Mouse (Mus musculus): Measurements from ENCODE around the gene Tet3. TPM values are rescaled to one million over a fixed set of nuclear protein-coding genes. Genes with fewer than 3 reads are reported as not detected.

Tet3 gene
- total RNA-seq, 2 experiments from 2014 or later = 22.2 to 29.7 TPM

- no peak for DNase-seq
Measured at GRCm38 (mm10) chr6:83478628-83479027, 19.7 kb upstream of the Tet3 start.

GRCm38 (mm10) chr6:83478217-83478616 is 19.3 kb upstream of the Tet3 start:
- no peak for DNase-seq

DNA sequence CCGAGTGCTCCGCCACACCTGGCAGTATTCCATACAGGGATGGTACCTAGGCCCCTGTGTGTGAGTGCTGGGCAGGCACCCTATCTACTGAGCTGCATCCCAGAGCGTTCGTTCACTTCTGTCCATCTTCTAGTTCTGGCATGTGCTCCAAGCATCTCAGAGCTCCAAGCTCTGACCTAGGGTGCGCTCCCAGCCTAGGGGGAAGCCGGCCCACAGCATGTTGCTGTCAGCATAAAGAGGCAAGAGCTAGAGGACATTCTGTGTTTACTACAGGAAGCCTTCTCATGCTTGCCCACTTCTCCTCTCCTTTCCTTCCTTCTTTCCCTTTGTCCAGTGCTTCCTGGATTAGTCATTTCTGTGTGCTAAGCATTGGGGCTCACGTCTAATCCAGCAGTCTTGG is 16.5 kb upstream of the Tet3 start:
- DNase-seq = no peak

DNA sequence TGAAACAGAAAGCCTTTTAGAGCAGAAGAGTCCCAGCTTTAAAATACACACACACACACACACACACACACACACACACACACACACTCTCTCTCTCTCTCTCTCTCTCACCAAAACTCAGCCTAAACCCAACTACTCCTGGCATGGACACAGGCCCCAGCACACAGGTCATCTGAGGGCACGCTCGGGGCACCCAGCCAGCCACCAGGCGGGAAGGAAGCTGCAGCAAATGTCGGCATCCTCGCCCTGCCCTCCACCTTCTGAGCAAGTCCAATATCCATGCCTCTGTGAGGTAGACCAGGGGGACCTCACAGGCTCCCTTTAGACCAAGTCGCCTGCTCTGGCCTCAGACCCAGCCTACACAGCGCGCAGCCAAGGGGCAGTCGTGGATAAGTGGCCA is 14.4 kb upstream of the Tet3 start:
- DNase-seq = peak; percentile 72

DNA sequence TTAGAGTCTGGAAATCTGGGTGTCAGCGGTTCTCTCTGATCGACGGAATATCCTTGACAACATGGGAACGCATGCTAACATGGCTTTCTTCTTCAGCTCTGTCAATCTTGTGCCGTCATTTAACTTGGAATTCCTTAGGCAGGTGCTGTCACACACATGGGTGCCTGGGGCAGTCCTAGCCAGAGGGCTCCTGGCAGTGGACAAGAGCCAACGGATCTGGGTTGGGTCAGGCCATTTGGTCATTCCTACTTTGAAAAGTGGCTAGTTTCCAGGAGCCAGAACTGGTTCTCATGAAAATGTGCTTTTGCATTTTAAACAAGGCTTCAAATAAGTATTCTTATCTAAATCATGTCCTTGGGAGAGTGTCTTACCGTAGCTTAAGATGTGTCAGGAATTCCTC is 12.9 kb upstream of the Tet3 start:
- no peak for DNase-seq

GRCm38 (mm10) chr6:83464011-83464410 is 5.1 kb upstream of the Tet3 start:
- no peak for DNase-seq

DNA sequence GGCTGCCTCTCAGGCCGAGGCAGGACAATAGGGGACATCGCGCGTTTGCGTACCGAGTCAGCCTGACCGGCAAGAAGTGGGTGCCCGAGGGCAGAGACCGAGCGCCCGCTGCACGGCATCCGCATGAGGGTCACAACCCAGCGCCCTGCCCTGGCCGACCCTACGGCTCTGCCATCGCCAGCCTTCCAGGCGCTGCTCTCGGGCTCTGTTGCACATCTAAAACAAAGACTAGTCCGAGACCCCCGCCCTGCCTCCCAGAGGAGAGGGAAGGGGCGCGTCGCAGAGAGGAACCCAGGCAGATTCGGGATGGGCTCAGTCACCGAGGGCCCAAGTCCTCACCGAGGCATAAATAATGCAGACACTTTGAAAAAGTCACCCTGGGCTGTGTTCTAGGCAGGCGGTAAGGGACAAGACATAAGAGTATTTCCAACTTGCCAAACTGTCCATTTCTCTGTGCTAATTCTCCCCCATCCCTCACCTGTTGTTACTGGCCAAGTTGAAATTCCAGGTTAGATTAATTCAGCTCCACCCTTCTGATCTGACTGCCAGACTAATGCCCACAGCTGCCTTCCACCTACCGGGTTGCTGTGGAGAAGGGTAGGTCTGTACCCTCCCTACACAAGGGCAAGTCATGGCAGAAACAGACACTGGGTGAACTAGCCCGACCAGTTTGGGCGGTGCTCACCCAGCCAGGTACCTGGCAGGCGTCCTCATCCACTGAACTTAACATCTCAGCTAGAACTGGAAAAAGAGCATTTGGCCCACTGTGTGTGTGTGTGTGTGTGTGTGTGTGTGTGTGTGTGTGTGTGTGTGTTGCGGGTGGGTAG is 1.7 kb downstream of the Tet3 start:
- DNase-seq = no peak

DNA sequence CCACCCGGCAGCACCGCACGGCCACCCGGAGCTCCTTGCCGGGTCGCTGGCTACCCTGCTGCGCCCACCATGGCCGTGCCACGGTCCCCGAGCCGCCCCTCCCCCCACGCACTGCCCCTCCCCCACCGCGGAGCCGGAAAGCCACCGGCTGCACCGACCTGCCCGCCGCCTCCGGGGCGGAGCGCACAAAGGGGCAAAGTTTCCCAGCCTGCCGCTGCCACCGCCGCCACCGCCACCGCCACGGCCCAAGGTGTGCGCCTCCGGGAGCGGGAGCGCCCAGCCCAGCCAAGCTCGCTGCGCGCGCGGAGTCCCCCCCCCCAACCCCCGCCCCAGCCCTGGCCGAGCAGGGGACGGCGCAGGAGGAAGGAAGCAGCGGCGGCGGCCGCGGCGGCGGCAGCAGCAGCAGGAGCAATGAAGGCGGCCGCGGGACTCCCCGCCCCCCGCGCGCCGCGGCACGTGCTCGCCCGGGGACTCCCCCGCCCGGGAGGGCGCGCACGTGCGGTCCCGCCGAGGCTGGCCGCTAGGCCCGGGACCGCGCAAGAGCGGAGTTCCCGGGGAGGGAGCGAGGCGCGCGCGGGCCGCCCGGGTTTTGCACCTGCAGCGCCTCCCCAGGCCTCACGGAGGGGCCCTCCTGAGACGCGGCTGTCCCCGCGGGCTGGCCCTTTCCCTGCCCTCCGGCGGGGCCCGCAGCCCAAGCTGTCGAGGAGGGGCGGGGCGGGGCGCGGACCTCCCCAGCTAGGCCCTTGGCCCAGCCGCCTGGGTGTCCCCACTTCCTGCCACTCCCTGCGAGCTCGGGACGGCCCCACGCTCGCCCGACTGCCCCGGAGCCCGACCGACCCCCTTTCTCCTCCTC is 2.5 kb downstream of the Tet3 start:
- DNase-seq = peak; percentile 83

DNA sequence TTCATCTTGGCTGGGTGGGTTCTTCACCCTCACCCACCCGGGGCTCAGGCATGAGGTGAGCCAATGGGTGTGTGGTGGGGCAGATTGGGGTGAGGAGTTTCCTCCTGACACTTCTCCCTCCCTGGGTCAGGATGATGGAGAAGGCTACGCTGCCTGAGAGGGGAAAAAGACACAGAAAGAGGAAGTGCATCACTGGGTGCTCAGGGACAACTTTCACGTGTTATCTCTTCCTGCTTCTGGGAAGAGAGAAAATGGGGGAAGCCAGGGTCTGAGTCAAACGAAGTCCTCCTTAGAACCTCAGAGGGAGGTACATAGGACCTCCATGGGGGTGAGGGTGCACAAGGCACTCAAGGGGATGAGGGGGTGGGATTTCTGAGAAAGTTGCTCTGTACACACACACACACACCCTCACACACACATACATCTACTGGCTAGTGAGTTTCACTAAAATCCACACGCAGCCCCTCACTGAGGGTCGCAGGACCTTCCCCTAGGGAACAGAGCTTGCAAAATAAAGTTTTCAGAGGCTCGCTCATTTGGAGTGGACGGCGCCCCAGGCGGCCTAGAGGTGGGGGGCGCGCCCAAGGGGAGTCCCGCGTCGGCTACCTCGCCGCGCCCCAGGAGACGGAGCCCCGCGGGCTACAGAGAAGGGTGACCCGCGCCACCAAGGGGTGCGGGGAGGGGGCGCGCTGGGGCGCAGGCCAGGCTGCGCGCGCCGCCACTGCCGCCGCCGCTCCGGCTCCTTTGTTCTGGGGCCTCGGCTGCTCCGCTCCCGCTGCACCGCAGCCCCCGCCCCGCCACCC is 3.4 kb downstream of the Tet3 start:
- DNase-seq = peak; percentile 49

- DNase-seq = no peak
Measured at GRCm38 (mm10) chr6:83453706-83454105, 5.2 kb downstream of the Tet3 start.

- no peak for DNase-seq
Measured at GRCm38 (mm10) chr6:83450451-83451303, 8.2 kb downstream of the Tet3 start.

GRCm38 (mm10) chr6:83449440-83449839 is 9.4 kb downstream of the Tet3 start:
- no peak for DNase-seq

GRCm38 (mm10) chr6:83448911-83449310 is 10.0 kb downstream of the Tet3 start:
- DNase-seq = no peak

GRCm38 (mm10) chr6:83447031-83447430 is 11.9 kb downstream of the Tet3 start:
- no peak for DNase-seq

GRCm38 (mm10) chr6:83445796-83446195 is 13.1 kb downstream of the Tet3 start:
- DNase-seq = no peak

DNA sequence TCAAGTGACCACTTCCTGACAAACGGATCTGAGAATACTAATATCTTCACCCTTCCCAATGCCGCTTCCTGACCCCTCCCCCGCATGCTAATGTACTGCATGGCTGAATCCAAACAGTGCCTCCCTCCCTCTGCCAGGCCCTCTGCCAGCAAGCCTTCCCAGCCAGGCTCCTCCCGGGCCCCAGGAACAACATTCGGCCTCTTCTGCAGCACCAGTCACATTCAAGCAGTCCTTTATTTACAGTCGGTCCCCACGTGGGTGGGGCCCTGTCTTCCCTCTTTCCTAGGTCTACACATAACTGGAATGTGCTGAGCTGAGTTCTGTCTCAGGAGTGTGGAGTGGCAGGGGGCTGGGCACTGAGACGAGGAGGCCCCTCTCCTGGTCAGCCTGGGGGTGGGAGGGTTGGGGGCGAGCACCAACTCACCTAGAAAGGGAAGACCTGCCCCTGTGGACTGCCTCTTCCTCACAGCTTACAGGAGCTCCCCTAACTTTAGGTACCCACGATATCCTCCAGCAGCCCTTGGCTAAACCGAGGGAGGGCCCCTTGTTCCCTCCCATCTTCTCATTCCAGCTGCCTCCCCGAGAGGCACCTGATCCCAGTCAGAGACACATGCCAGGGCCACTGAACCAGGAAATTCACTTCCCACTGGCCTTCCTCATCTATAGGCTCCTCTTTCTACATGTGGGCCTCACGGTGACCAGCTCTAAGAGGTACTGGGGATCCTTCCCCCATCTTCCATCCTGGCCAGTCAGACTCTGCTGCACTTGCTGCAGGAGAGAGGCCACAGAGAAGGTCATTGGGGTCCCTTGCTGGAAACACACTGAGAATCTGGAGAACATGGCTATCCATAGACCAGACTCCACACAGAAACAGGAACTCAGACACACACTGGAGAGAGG is 15.2 kb downstream of the Tet3 start:
- DNase-seq = peak; percentile 71

DNA sequence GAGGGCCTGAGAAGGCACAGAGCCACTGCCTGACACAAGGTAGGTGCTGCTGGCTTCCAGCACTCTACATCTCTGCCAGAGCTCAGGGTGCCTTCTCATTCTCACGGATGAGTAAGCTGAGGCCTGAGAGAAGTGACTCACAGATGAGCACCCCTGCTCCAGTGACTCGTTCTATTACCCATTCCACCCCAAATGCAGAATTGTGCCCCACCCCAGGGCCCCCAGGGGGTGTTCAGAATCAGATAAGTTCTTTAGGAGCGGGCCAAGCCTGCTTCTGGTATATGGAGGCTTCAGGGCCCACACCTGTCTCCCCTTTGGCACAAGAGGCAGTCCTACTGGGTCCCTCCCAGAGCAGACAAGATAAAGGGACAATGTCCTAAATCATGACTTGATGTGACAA is 16.2 kb downstream of the Tet3 start:
- no peak for DNase-seq

GRCm38 (mm10) chr6:83441259-83442061 is 17.4 kb downstream of the Tet3 start:
- peak; percentile 95 for DNase-seq

- peak; percentile 67 for DNase-seq
Measured at GRCm38 (mm10) chr6:83440510-83441258, 18.2 kb downstream of the Tet3 start.
